Mouse (Mus musculus) T-helper 17 cell (primary cell): Measurements from ENCODE around the gene Syt1.

ENCODE experiments used
- in situ Hi-C, 2 experiments: fragments of 300-600 bp; cut with MboI, MseI; formaldehyde crosslinking; loops; 1 replicate in 1 of 2; 2 replicates in 1 of 2; pipeline ENCODE4 v1.15.1; 2025; ENCODE audit warnings: high pct_unique_total_duplicates in 2 of 2

The Syt1 gene

GRCm38 (mm10) chr10:108763722-108764121 is 247.1 kb downstream of the Syt1 start:
- in situ Hi-C loops: no loop called here

GRCm38 (mm10) chr10:108753304-108753703 is 257.5 kb downstream of the Syt1 start:
- in situ Hi-C loops: no loop called here

GRCm38 (mm10) chr10:108743759-108744158 is 267.0 kb downstream of the Syt1 start:
- in situ Hi-C loops: no loop called here

GRCm38 (mm10) chr10:108733982-108734381 is 276.8 kb downstream of the Syt1 start:
- in situ Hi-C loops: no loop called here

GRCm38 (mm10) chr10:108728961-108729360 is 281.8 kb downstream of the Syt1 start:
- in situ Hi-C loops: no loop called here

- in situ Hi-C loops: no loop called here
Measured at GRCm38 (mm10) chr10:108726391-108726790, 284.4 kb downstream of the Syt1 start.

GRCm38 (mm10) chr10:108724878-108725277 is 285.9 kb downstream of the Syt1 start:
- in situ Hi-C loops: no loop called here

- in situ Hi-C loops: no loop called here
Measured at GRCm38 (mm10) chr10:108710514-108710913, 300.3 kb downstream of the Syt1 start.

GRCm38 (mm10) chr10:108705658-108706057 is 305.1 kb downstream of the Syt1 start:
- in situ Hi-C loops: loop anchor here in 1 of 2 experiments (10.0 kb wide), 1 partner anchor 319 kb away; no protein-coding TSS in a partner anchor

- in situ Hi-C loops: loop anchor here in 1 of 2 experiments (10.0 kb wide), 1 partner anchor 323 kb away; no protein-coding TSS in a partner anchor
Measured at GRCm38 (mm10) chr10:108701361-108702128, 309.2 kb downstream of the Syt1 start.

- in situ Hi-C loops: loop anchor here in 1 of 2 experiments (10.0 kb wide), 1 partner anchor 325 kb away; no protein-coding TSS in a partner anchor
Measured at GRCm38 (mm10) chr10:108699946-108700345, 310.8 kb downstream of the Syt1 start, which contains the start of gene Gm5136. TSS of gene Gm5136 (minus strand) at chr10:108700160.

- in situ Hi-C loops: no loop called here
Measured at GRCm38 (mm10) chr10:108697062-108697461, 313.7 kb downstream of the Syt1 start.

- in situ Hi-C loops: no loop called here
Measured at GRCm38 (mm10) chr10:108690954-108691353, 319.8 kb downstream of the Syt1 start.

GRCm38 (mm10) chr10:108686696-108687095 is 324.1 kb downstream of the Syt1 start:
- in situ Hi-C loops: no loop called here

GRCm38 (mm10) chr10:108679675-108680390 is 330.9 kb downstream of the Syt1 start:
- in situ Hi-C loops: loop anchor here in 1 of 2 experiments (10.0 kb wide), 1 partner anchor 1275 kb away; no protein-coding TSS in a partner anchor

- in situ Hi-C loops: loop anchor here in 1 of 2 experiments (10.0 kb wide), 1 partner anchor 1278 kb away; no protein-coding TSS in a partner anchor
Measured at GRCm38 (mm10) chr10:108677053-108677452, 333.7 kb downstream of the Syt1 start.

GRCm38 (mm10) chr10:108668944-108669343 is 341.8 kb downstream of the Syt1 start:
- in situ Hi-C loops: no loop called here

- in situ Hi-C loops: no loop called here
Measured at GRCm38 (mm10) chr10:108660295-108660694, 350.5 kb downstream of the Syt1 start.

- in situ Hi-C loops: no loop called here
Measured at GRCm38 (mm10) chr10:108658300-108658699, 352.5 kb downstream of the Syt1 start.

- in situ Hi-C loops: no loop called here
Measured at GRCm38 (mm10) chr10:108657669-108658068, 353.1 kb downstream of the Syt1 start.

GRCm38 (mm10) chr10:108656898-108657297 is 353.9 kb downstream of the Syt1 start:
- in situ Hi-C loops: no loop called here

- in situ Hi-C loops: no loop called here
Measured at GRCm38 (mm10) chr10:108655074-108655473, 355.7 kb downstream of the Syt1 start.
